Mouse (Mus musculus) liver, embryonic 13.5 days (tissue): Measurements from ENCODE around the gene Resf1. TPM values are rescaled to one million over a fixed set of nuclear protein-coding genes. Genes with fewer than 3 reads are reported as not detected.

Experiments used
- ATAC-seq: fragments of 200-750 bp; cut with Nextera tagmentation; 2 replicates; pipeline ENCODE4 v1.8.0; 2017; ENCODE audit warnings: low read depth, mild to moderate bottlenecking, moderate number of reproducible peaks, moderate library complexity
- DNase-seq: peaks from one replicate; pipeline ENCODE4 v3.0.0; 2022
- H3K27ac ChIP-seq: fragments of 300-500 bp; sonication (generic); 2 replicates; pipeline ENCODE4 v1.5.1; 2015; ENCODE audit warnings: moderate library complexity, mild to moderate bottlenecking, inconsistent platforms
- H3K27me3 ChIP-seq: fragments of 300-500 bp; sonication (generic); 2 replicates; pipeline ENCODE4 v1.6.1; 2015; ENCODE audit warnings: mild to moderate bottlenecking, inconsistent platforms
- H3K36me3 ChIP-seq: fragments of 300-500 bp; sonication (generic); 2 replicates; pipeline ENCODE4 v1.6.1; 2015; ENCODE audit warnings: mild to moderate bottlenecking, inconsistent platforms
- H3K4me1 ChIP-seq: fragments of 300-500 bp; sonication (generic); replicated peaks from 2 replicates; pipeline ENCODE4 v1.6.1; 2015; ENCODE audit warnings: inconsistent platforms
- H3K4me2 ChIP-seq: fragments of 300-500 bp; sonication (generic); 2 replicates; pipeline ENCODE4 v1.6.1; 2015; ENCODE audit warnings: inconsistent platforms, mild to moderate bottlenecking, moderate library complexity
- H3K4me3 ChIP-seq: fragments of 300-500 bp; sonication (generic); replicated peaks from 2 replicates; pipeline ENCODE4 v1.5.1; 2015; ENCODE audit warnings: mild to moderate bottlenecking, inconsistent platforms
- H3K9ac ChIP-seq: fragments of 300-500 bp; sonication (generic); 2 replicates; pipeline ENCODE4 v1.6.1; 2015; ENCODE audit warnings: mild to moderate bottlenecking, inconsistent platforms
- H3K9me3 ChIP-seq: fragments of 300-500 bp; sonication (generic); replicated peaks from 2 replicates; pipeline ENCODE4 v1.6.1; 2016; ENCODE audit warnings: inconsistent platforms
- WGBS: fragments of 180-500 bp; shearing (Covaris S2); methylation state at CpG from one replicate; pipeline ENCODE4 v1.1.7; 2015; ENCODE audit not compliant: insufficient replicate concordance; 5-methylcytosine and 5-hydroxymethylcytosine counted together
- polyA plus RNA-seq: library from polyadenylated mRNA; unstranded; fragments of >200 nt; fragmentation: Nextera tagmentation; extraction: Ambion mirVana; gene quantifications from 2 replicates; pipeline ENCODE4 v1.2.1, GENCODE M21; 2015

Gene Resf1
- polyA plus RNA-seq, 1 experiment from 2014 or later: 24.6 TPM

GRCm38 (mm10) chr6:149311044-149311443 is 1.8 kb downstream of the Resf1 start:
- Histone ChIP-seq H3K4me2 (peak overlapping the region; percentile 61), H3K9ac (peak overlapping the region; percentile 94), H3K27ac (peak overlapping the region; percentile 95), H3K27me3 (no peaks in the 10 kb centered on the region), H3K4me3 (peak overlapping the region; percentile 88), H3K4me1 (peaks cover 54% of the 10 kb centered on the region), H3K36me3 (peaks cover 31% of the 10 kb centered on the region), H3K9me3 (peaks cover 11% of the 10 kb centered on the region)
- WGBS: 41% methylated on average over 2 of the region's 2 CpGs
- peak; percentile 15 for DNase-seq
- ATAC-seq: peak; percentile 64

GRCm38 (mm10) chr6:149311778-149312177 is 2.6 kb downstream of the Resf1 start:
- Histone ChIP-seq H3K9me3 (peaks cover 11% of the 10 kb centered on the region), H3K4me2 (peak overlapping the region; percentile 61), H3K4me3 (peak overlapping the region; percentile 88), H3K4me1 (peaks cover 54% of the 10 kb centered on the region), H3K36me3 (peaks cover 37% of the 10 kb centered on the region), H3K9ac (no peak overlapping the region), H3K27me3 (no peaks in the 10 kb centered on the region), H3K27ac (no peak overlapping the region; the same call in 1 of the 2 replicates)
- DNase-seq: peak; percentile 3
- no peak for ATAC-seq
- WGBS: 64% methylated on average over 1 of the region's 1 CpGs

- Histone ChIP-seq H3K9me3 (peaks cover 11% of the 10 kb centered on the region), H3K4me3 (peak overlapping the region; percentile 88; the same call in 1 of the 2 replicates), H3K4me2 (no peak overlapping the region), H3K27me3 (no peaks in the 10 kb centered on the region), H3K4me1 (peaks cover 54% of the 10 kb centered on the region), H3K27ac (no peak overlapping the region), H3K36me3 (peaks cover 40% of the 10 kb centered on the region), H3K9ac (no peak overlapping the region)
- 81% methylated on average over 1 of the region's 1 CpGs for WGBS
- no peak for ATAC-seq
- DNase-seq: no peak
These were observed 3.0 kb downstream of the Resf1 start for GRCm38 (mm10) chr6:149312221-149312620.

- Histone ChIP-seq H3K9me3 (no peaks in the 10 kb centered on the region), H3K36me3 (peaks cover 56% of the 10 kb centered on the region), H3K9ac (no peak overlapping the region), H3K4me3 (no peak overlapping the region), H3K4me1 (peaks cover 37% of the 10 kb centered on the region), H3K27ac (no peak overlapping the region), H3K4me2 (no peak overlapping the region), H3K27me3 (no peaks in the 10 kb centered on the region)
- 79% methylated on average over 2 of the region's 2 CpGs for WGBS
- no peak for DNase-seq
- no peak for ATAC-seq
These were observed 5.7 kb downstream of the Resf1 start for GRCm38 (mm10) chr6:149314918-149315317.

- Histone ChIP-seq H3K4me2 (no peak overlapping the region), H3K9me3 (peaks cover 2% of the 10 kb centered on the region; the same call in 1 of the 2 replicates), H3K9ac (no peak overlapping the region), H3K36me3 (peaks cover 85% of the 10 kb centered on the region), H3K4me3 (no peak overlapping the region), H3K27me3 (no peaks in the 10 kb centered on the region), H3K4me1 (peaks cover 16% of the 10 kb centered on the region), H3K27ac (no peak overlapping the region)
- WGBS: 54% methylated on average over 4 of the region's 4 CpGs
- DNase-seq (no peak), ATAC-seq (peak; percentile 76)
These were observed 14.5 kb downstream of the Resf1 start for GRCm38 (mm10) chr6:149323523-149324241.

GRCm38 (mm10) chr6:149324242-149324633 is 15.0 kb downstream of the Resf1 start:
- H3K4me1 ChIP-seq: peaks cover 16% of the 10 kb centered on the region
- WGBS: 91% methylated on average over 6 of the region's 6 CpGs
- H3K9ac ChIP-seq: no peak overlapping the region
- H3K9me3 ChIP-seq: peaks cover 2% of the 10 kb centered on the region; the same call in 1 of the 2 replicates
- no peak overlapping the region for H3K4me3 ChIP-seq
- no peak overlapping the region for H3K4me2 ChIP-seq
- H3K27me3 ChIP-seq: no peaks in the 10 kb centered on the region
- no peak for DNase-seq
- no peak for ATAC-seq
- H3K36me3 ChIP-seq: peaks cover 86% of the 10 kb centered on the region
- H3K27ac ChIP-seq: no peak overlapping the region

GRCm38 (mm10) chr6:149329071-149329470 is 19.9 kb downstream of the Resf1 start:
- WGBS: 83% methylated on average over 4 of the region's 4 CpGs
- Histone ChIP-seq H3K4me3 (no peak overlapping the region), H3K9ac (no peak overlapping the region), H3K4me2 (no peak overlapping the region), H3K36me3 (peaks cover 75% of the 10 kb centered on the region), H3K27me3 (no peaks in the 10 kb centered on the region), H3K27ac (no peak overlapping the region), H3K4me1 (peaks cover under 1% of the 10 kb centered on the region; the same call in 1 of the 2 replicates), H3K9me3 (peaks cover 2% of the 10 kb centered on the region; the same call in 1 of the 2 replicates)
- DNase-seq (no peak), ATAC-seq (no peak)

GRCm38 (mm10) chr6:149330332-149330731 is 21.1 kb downstream of the Resf1 start:
- Histone ChIP-seq H3K36me3 (peaks cover 79% of the 10 kb centered on the region), H3K27ac (no peak overlapping the region), H3K4me3 (no peak overlapping the region), H3K27me3 (no peaks in the 10 kb centered on the region), H3K9me3 (peaks cover 2% of the 10 kb centered on the region; the same call in 1 of the 2 replicates), H3K4me2 (no peak overlapping the region), H3K9ac (no peak overlapping the region), H3K4me1 (no peaks in the 10 kb centered on the region)
- ATAC-seq (no peak), DNase-seq (no peak)
- 78% methylated on average over 1 of the region's 1 CpGs for WGBS

- no peak overlapping the region for H3K4me2 ChIP-seq
- H3K9me3 ChIP-seq: no peaks in the 10 kb centered on the region
- no peak for ATAC-seq
- DNase-seq: no peak
- H3K36me3 ChIP-seq: peaks cover 64% of the 10 kb centered on the region
- H3K4me3 ChIP-seq: no peak overlapping the region
- H3K27ac ChIP-seq: no peak overlapping the region
- WGBS: 83% methylated on average over 2 of the region's 2 CpGs
- H3K27me3 ChIP-seq: no peaks in the 10 kb centered on the region
- H3K4me1 ChIP-seq: no peaks in the 10 kb centered on the region
- no peak overlapping the region for H3K9ac ChIP-seq
These were observed 23.8 kb downstream of the Resf1 start for GRCm38 (mm10) chr6:149333036-149333435.

GRCm38 (mm10) chr6:149337990-149338389 is 28.8 kb downstream of the Resf1 start:
- Histone ChIP-seq H3K36me3 (peaks cover 35% of the 10 kb centered on the region), H3K4me3 (no peak overlapping the region), H3K4me1 (no peaks in the 10 kb centered on the region), H3K27me3 (no peaks in the 10 kb centered on the region), H3K4me2 (no peak overlapping the region), H3K27ac (no peak overlapping the region), H3K9ac (no peak overlapping the region), H3K9me3 (peaks cover 8% of the 10 kb centered on the region)
- no peak for ATAC-seq
- no peak for DNase-seq

- Histone ChIP-seq H3K4me3 (no peak overlapping the region), H3K27me3 (no peaks in the 10 kb centered on the region), H3K27ac (no peak overlapping the region), H3K9me3 (peaks cover 8% of the 10 kb centered on the region), H3K36me3 (peaks cover 28% of the 10 kb centered on the region), H3K4me2 (no peak overlapping the region), H3K4me1 (no peaks in the 10 kb centered on the region), H3K9ac (no peak overlapping the region)
- DNase-seq (no peak), ATAC-seq (no peak)
- 73% methylated on average over 1 of the region's 1 CpGs for WGBS
These were observed 29.4 kb downstream of the Resf1 start for GRCm38 (mm10) chr6:149338622-149339021.

GRCm38 (mm10) chr6:149343802-149344201 is 34.6 kb downstream of the Resf1 start:
- 37% methylated on average over 2 of the region's 2 CpGs for WGBS
- ATAC-seq (no peak), DNase-seq (no peak)
- Histone ChIP-seq H3K4me3 (no peak overlapping the region), H3K27ac (no peak overlapping the region), H3K4me2 (no peak overlapping the region), H3K27me3 (no peaks in the 10 kb centered on the region), H3K36me3 (no peaks in the 10 kb centered on the region), H3K4me1 (no peaks in the 10 kb centered on the region), H3K9ac (no peak overlapping the region), H3K9me3 (peaks cover 8% of the 10 kb centered on the region)
